Mouse (Mus musculus) midbrain, embryonic 15.5 days (tissue): Measurements from ENCODE around the gene Ly75. TPM values are rescaled to one million over a fixed set of nuclear protein-coding genes. Genes with fewer than 3 reads are reported as not detected.
A peak's percentile ranks its signal among the peaks of the same experiment; 100 is the strongest.

Source experiments
- ATAC-seq: fragments of 200-750 bp; cut with Nextera tagmentation; replicated peaks from 2 replicates; pipeline ENCODE4 v1.8.0; 2017; ENCODE audit warnings: moderate TSS enrichment
- H3K27ac ChIP-seq: fragments of 300-500 bp; sonication (generic); 2 replicates; pipeline ENCODE4 v1.5.1; 2015; ENCODE audit warnings: mild to moderate bottlenecking, inconsistent platforms
- H3K27me3 ChIP-seq: fragments of 300-500 bp; sonication (generic); replicated peaks from 2 replicates; pipeline ENCODE4 v1.6.1; 2015; ENCODE audit warnings: inconsistent platforms
- H3K36me3 ChIP-seq: fragments of 300-500 bp; sonication (generic); replicated peaks from 2 replicates; pipeline ENCODE4 v1.6.1; 2015; ENCODE audit warnings: inconsistent platforms
- H3K4me1 ChIP-seq: fragments of 300-500 bp; sonication (generic); 2 replicates; pipeline ENCODE4 v1.6.1; 2015; ENCODE audit warnings: inconsistent platforms
- H3K4me2 ChIP-seq: fragments of 300-500 bp; sonication (generic); 2 replicates; pipeline ENCODE4 v1.6.1; 2015; ENCODE audit warnings: inconsistent platforms, mild to moderate bottlenecking, moderate library complexity
- H3K4me3 ChIP-seq: fragments of 300-500 bp; sonication (generic); 2 replicates; pipeline ENCODE4 v1.5.1; 2015; ENCODE audit warnings: mild to moderate bottlenecking, inconsistent platforms
- H3K9ac ChIP-seq: fragments of 300-500 bp; sonication (generic); 2 replicates; pipeline ENCODE4 v1.6.1; 2015; ENCODE audit warnings: mild to moderate bottlenecking, inconsistent platforms
- H3K9me3 ChIP-seq: fragments of 300-500 bp; sonication (generic); 2 replicates; pipeline ENCODE4 v1.6.1; 2016; ENCODE audit warnings: inconsistent platforms
- WGBS: fragments of 180-500 bp; shearing (Covaris S2); methylation state at CpG from one replicate; pipeline ENCODE4 v1.1.7; 2015; ENCODE audit warnings: mixed read lengths; 5-methylcytosine and 5-hydroxymethylcytosine counted together
- polyA plus RNA-seq: library from polyadenylated mRNA; unstranded; fragments of >200 nt; fragmentation: Nextera tagmentation; extraction: Ambion mirVana; gene quantifications from 2 replicates; pipeline ENCODE4 v1.2.1, GENCODE M21; 2015

Gene Ly75
- polyA plus RNA-seq, 1 experiment from 2014 or later: 0.97 TPM

DNA sequence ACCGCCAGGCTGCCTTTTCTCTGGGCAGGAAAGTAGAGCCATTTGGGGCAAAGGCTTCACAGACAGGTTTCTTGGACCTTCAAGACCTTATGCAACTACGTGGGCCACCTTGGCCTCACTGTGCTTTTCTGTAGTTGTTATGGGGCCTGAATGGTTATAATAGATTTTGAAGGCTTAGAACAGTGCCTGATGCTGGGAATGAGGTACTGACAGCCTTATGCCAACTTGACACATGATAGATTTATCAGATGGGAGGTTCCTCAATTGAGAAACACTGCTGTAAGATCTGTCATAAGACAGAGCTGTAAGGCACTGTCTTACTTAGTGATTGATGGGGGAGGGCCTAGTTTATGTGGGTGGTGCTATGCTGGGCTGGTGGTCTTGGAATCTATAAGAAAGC lies 15.9 kb downstream of the Ly75 start:
- H3K4me2 ChIP-seq: no peak overlapping the region
- 98% methylated on average over 2 of the region's 2 CpGs for WGBS
- no peak for ATAC-seq

GRCm38 (mm10) chr2:60365820-60366610 lies 17.1 kb downstream of the Ly75 start:
- Histone ChIP-seq H3K27me3 (no peaks in the 10 kb centered on the region), H3K9ac (no peak overlapping the region), H3K27ac (no peak overlapping the region), H3K4me2 (no peak overlapping the region), H3K4me3 (no peak overlapping the region), H3K4me1 (no peaks in the 10 kb centered on the region), H3K9me3 (no peaks in the 10 kb centered on the region), H3K36me3 (no peaks in the 10 kb centered on the region)
- no peak for ATAC-seq
- 81% methylated on average over 5 of the region's 5 CpGs for WGBS

More for the DNA sequence above, 15.9 kb downstream of the Ly75 start:
- H3K27me3 ChIP-seq: no peaks in the 10 kb centered on the region
- no peak overlapping the region for H3K4me3 ChIP-seq
- no peak overlapping the region for H3K9ac ChIP-seq
- H3K36me3 ChIP-seq: no peaks in the 10 kb centered on the region
- no peak overlapping the region for H3K27ac ChIP-seq
- no peaks in the 10 kb centered on the region for H3K4me1 ChIP-seq
- no peaks in the 10 kb centered on the region for H3K9me3 ChIP-seq

- Histone ChIP-seq H3K4me3 (no peak overlapping the region), H3K4me1 (no peaks in the 10 kb centered on the region), H3K4me2 (no peak overlapping the region), H3K9ac (no peak overlapping the region), H3K27ac (no peak overlapping the region), H3K36me3 (no peaks in the 10 kb centered on the region), H3K27me3 (no peaks in the 10 kb centered on the region), H3K9me3 (no peaks in the 10 kb centered on the region)
- no peak for ATAC-seq
- WGBS: 88% methylated on average over 7 of the region's 7 CpGs
Measured at GRCm38 (mm10) chr2:60365138-60365775, 17.8 kb downstream of the Ly75 start.

GRCm38 (mm10) chr2:60362146-60362545 lies 21.0 kb downstream of the Ly75 start:
- Histone ChIP-seq H3K27me3 (no peaks in the 10 kb centered on the region), H3K9ac (no peak overlapping the region), H3K4me3 (no peak overlapping the region), H3K4me2 (no peak overlapping the region), H3K27ac (no peak overlapping the region), H3K4me1 (no peaks in the 10 kb centered on the region), H3K36me3 (no peaks in the 10 kb centered on the region), H3K9me3 (no peaks in the 10 kb centered on the region)
- no peak for ATAC-seq
- WGBS: 91% methylated on average over 6 of the region's 6 CpGs

DNA sequence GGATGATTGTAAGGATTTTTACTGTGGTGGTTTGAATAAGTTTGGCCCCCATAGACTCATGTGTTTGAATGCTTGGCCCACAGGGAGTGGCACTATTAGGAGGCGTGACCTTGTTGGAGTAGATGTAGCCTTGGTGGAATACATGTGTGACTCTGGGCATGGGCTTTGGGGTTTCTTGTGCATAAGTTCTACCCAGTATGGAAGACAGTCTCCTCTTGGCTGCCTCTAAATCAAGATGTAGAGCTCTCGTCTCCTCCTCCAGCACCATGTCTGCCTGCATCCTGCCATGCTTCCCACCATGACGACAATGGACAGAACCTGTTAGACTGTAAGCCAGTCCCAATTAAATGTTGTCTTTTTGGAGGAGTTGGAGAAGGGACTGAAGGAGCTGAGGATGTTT lies 23.3 kb downstream of the Ly75 start:
- H3K36me3 ChIP-seq: no peaks in the 10 kb centered on the region
- H3K9ac ChIP-seq: no peak overlapping the region
- 98% methylated on average over 3 of the region's 3 CpGs for WGBS
- no peak for ATAC-seq
- H3K4me1 ChIP-seq: peaks cover 8% of the 10 kb centered on the region
- H3K27me3 ChIP-seq: no peaks in the 10 kb centered on the region
- no peak overlapping the region for H3K4me2 ChIP-seq
- no peak overlapping the region for H3K4me3 ChIP-seq
- no peak overlapping the region for H3K27ac ChIP-seq
- no peaks in the 10 kb centered on the region for H3K9me3 ChIP-seq

GRCm38 (mm10) chr2:60355388-60355683 lies 27.8 kb downstream of the Ly75 start:
- Histone ChIP-seq H3K9ac (no peak overlapping the region), H3K4me3 (peak overlapping the region; percentile 6; the same call in 1 of the 2 replicates), H3K36me3 (no peaks in the 10 kb centered on the region), H3K27me3 (no peaks in the 10 kb centered on the region), H3K9me3 (no peaks in the 10 kb centered on the region), H3K4me2 (peak overlapping the region; percentile 28), H3K27ac (0 out of 2 replicates have a peak overlapping the region, but pooled peaks have one; percentile 42), H3K4me1 (peaks cover 8% of the 10 kb centered on the region)
- 14% methylated on average over 3 of the region's 3 CpGs for WGBS
- peak; percentile 37; the same call in 1 of the 2 replicates for ATAC-seq

GRCm38 (mm10) chr2:60354541-60355387 lies 28.3 kb downstream of the Ly75 start:
- Histone ChIP-seq H3K4me1 (peaks cover 8% of the 10 kb centered on the region), H3K36me3 (no peaks in the 10 kb centered on the region), H3K4me3 (peak overlapping the region; percentile 6; the same call in 1 of the 2 replicates), H3K9ac (no peak overlapping the region), H3K27ac (0 out of 2 replicates have a peak overlapping the region, but pooled peaks have one; percentile 42), H3K9me3 (no peaks in the 10 kb centered on the region), H3K27me3 (no peaks in the 10 kb centered on the region), H3K4me2 (peak overlapping the region; percentile 28)
- peak; percentile 67 for ATAC-seq
- WGBS: 57% methylated on average over 18 of the region's 18 CpGs

DNA sequence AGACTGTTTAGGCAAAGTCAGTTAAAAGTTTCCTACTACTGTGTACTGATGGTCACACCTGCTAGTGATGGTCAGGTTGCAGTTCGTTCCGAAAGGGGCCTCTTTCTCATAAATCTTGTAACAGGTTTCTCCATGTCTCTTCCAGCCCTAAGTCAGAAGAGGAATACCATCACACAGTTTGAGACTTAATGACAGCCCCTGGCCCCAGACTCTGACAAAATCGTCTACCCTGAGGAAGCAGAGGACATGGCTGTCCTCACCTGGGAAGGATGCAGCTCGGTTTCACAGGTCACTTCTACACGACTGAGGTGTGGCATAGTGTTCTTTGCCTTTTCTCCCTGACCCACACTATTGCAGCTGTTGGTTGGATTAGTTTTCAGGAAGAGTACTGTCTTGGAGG lies 30.8 kb downstream of the Ly75 start:
- no peak for ATAC-seq
- 97% methylated on average over 5 of the region's 5 CpGs for WGBS
- no peak overlapping the region for H3K4me2 ChIP-seq
- H3K27ac ChIP-seq: no peak overlapping the region
- no peak overlapping the region for H3K4me3 ChIP-seq
- no peaks in the 10 kb centered on the region for H3K36me3 ChIP-seq
- H3K4me1 ChIP-seq: peaks cover 8% of the 10 kb centered on the region
- no peaks in the 10 kb centered on the region for H3K27me3 ChIP-seq
- H3K9me3 ChIP-seq: no peaks in the 10 kb centered on the region
- H3K9ac ChIP-seq: no peak overlapping the region

- H3K4me3 ChIP-seq: no peak overlapping the region
- ATAC-seq: no peak
- no peaks in the 10 kb centered on the region for H3K36me3 ChIP-seq
- H3K9me3 ChIP-seq: no peaks in the 10 kb centered on the region
- no peak overlapping the region for H3K9ac ChIP-seq
- peaks cover 8% of the 10 kb centered on the region for H3K4me1 ChIP-seq
- 79% methylated on average over 8 of the region's 8 CpGs for WGBS
- H3K27me3 ChIP-seq: no peaks in the 10 kb centered on the region
- no peak overlapping the region for H3K4me2 ChIP-seq
- no peak overlapping the region for H3K27ac ChIP-seq
Measured at GRCm38 (mm10) chr2:60351781-60352180, 31.3 kb downstream of the Ly75 start.

DNA sequence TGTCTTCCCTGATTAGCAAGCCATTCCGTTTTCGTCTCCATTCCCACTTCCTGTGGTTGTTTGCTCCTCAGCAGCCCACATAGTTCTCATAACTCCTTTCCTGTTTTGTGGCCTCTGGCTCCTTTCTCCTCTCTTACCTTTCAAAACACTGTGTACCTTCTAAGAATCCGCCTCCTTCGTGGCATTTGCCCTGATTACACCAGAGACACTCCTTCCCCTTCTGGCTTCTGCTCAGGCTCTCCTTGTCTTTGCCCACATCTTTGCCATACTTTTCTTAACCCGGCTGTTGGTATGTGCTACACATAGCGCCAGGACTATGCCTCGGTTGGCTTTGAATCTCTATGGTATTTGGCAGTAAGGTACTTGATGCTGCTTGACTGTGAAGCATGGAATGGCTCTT lies 35.2 kb downstream of the Ly75 start:
- no peak for ATAC-seq
- H3K4me1 ChIP-seq: peaks cover 9% of the 10 kb centered on the region
- H3K4me3 ChIP-seq: no peak overlapping the region
- H3K4me2 ChIP-seq: no peak overlapping the region
- H3K27me3 ChIP-seq: no peaks in the 10 kb centered on the region
- no peaks in the 10 kb centered on the region for H3K9me3 ChIP-seq
- no peaks in the 10 kb centered on the region for H3K36me3 ChIP-seq
- no peak overlapping the region for H3K27ac ChIP-seq
- H3K9ac ChIP-seq: no peak overlapping the region
- 93% methylated on average over 7 of the region's 7 CpGs for WGBS

- 45% methylated on average over 8 of the region's 8 CpGs for WGBS
- ATAC-seq: no peak
Measured at GRCm38 (mm10) chr2:60346531-60346930, 36.6 kb downstream of the Ly75 start.

DNA sequence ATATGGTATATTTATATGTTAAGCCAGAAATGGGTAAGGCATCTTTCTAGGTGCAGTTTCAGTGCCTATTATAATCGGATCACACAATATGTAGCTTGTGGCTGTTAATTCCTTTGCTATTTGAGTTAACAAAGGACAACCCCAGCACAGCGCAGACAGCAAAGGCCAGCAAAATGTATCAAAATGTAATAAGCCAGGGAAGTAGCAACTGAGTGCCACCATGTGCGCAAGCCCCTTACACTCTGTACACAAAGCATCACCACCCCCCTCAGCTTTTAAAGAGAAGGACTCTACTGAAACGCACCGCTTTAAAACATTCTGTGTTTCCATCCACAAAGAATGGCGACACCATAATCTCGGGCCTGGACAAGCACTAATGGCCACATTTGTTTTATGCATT lies 37.4 kb downstream of the Ly75 start:
- Histone ChIP-seq H3K4me3 (no peak overlapping the region), H3K9ac (no peak overlapping the region), H3K9me3 (no peaks in the 10 kb centered on the region), H3K27ac (no peak overlapping the region), H3K4me2 (no peak overlapping the region), H3K27me3 (no peaks in the 10 kb centered on the region; the same call in 1 of the 2 replicates), H3K36me3 (no peaks in the 10 kb centered on the region), H3K4me1 (peaks cover 9% of the 10 kb centered on the region)
- 0 out of 2 replicates have a peak, but pooled peaks have one; percentile 24 for ATAC-seq
- 47% methylated on average over 7 of the region's 7 CpGs for WGBS

More at GRCm38 (mm10) chr2:60346531-60346930, 36.6 kb downstream of the Ly75 start:
- Histone ChIP-seq H3K36me3 (no peaks in the 10 kb centered on the region), H3K4me3 (no peak overlapping the region), H3K27me3 (no peaks in the 10 kb centered on the region), H3K4me2 (no peak overlapping the region), H3K27ac (no peak overlapping the region), H3K9me3 (no peaks in the 10 kb centered on the region), H3K4me1 (peaks cover 9% of the 10 kb centered on the region), H3K9ac (no peak overlapping the region)
